Mouse (Mus musculus): ENCODE results near the gene Fut4.

GRCm38 (mm10) chr9:14758590-14758989 is 6.4 kb upstream of the Fut4 start:
- no peak for TF ChIP-seq CTCF (IDR thresholded peaks at IDR 0.05; ENCODE audit: borderline replicate concordance, insufficient read depth, low read length)
- TF ChIP-seq POLR2A (IDR thresholded peaks at IDR 0.05; ENCODE audit: low read depth, low read length): no peak

Data from embryonic fibroblast, embryonic 13.5 days (primary cell).